Mouse (Mus musculus): ENCODE measurements around the gene Cfap58. TPM values are rescaled to one million over a fixed set of nuclear protein-coding genes. Genes with fewer than 3 reads are reported as not detected.
A peak's percentile ranks its signal among the peaks of the same experiment; 100 is the strongest.

Cfap58 gene
- total and polyA plus RNA-seq, 3 experiments = 0.02 to 2.1 (median 1.9) TPM

DNA sequence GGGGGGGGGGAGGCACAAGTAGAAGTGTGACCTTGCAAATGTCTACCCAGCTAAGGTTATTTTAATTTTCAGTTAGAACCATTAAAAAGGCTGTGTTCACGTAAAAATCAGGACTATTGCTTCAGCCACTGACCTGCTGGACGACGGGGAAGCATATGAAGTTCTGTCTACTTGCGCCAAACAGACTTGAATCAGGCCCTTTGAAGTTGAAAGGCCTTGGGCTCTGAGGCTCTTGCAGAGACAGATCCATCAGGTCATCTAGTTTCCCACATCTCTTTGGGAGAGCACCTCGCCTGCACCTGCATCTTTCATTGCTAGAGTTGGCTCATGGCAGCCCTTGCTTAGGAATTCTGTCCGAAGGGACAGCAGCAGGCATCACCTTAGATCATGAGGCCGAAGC, 24.1 kb upstream of the Cfap58 start:
- peaks cover 13% of the 10 kb centered on the region for H3K4me1 ChIP-seq (ENCODE audit: control insufficient read depth, insufficient read depth, low read length)
- TF ChIP-seq POLR2A (IDR thresholded peaks at IDR 0.05; ENCODE audit: insufficient read depth, low read depth, low read length) (no peak), CTCF (IDR thresholded peaks at IDR 0.05) (no peak), EP300 (IDR thresholded peaks at IDR 0.05; ENCODE audit: insufficient read depth, low read depth, low read length) (no peak)
- H3K79me2 ChIP-seq (replicated peaks; ENCODE audit: control insufficient read depth, insufficient read depth, low read length) = no peaks in the 10 kb centered on the region
- H3K36me3 ChIP-seq (ENCODE audit: control insufficient read depth, insufficient read depth, low read length) = no peaks in the 10 kb centered on the region
- intact Hi-C loops (cut with DNase I) = no loop called here
- DNase-seq = no peak
- no peak overlapping the region for H3K9ac ChIP-seq (ENCODE audit: low read depth, low read length)
- H3K27me3 ChIP-seq (ENCODE audit: control insufficient read depth, insufficient read depth, low read length) = no peaks in the 10 kb centered on the region
- WGBS = 95% methylated on average over 7 of the region's 7 CpGs
- H3K27ac ChIP-seq = no peak overlapping the region
- H3K4me3 ChIP-seq = no peak overlapping the region

DNA sequence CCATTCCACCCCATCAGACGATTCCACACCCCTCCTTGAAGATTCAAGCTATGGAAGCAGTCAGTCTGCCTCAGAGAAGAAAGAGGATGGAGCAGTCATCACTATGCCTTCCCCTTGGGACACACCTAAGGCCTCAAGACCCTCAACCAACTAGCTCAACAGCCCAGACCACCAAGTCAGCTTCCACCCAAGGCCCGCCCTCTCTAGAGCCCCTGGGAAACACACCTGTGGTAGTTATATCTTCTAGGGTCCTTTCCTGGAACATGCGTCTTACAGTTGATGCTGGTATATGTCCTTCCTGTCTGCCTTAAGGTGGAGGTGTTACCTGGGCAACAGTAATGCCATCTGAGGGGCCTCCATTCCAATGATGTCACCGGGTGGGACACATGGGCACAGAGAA, 23.3 kb upstream of the Cfap58 start:
- Histone ChIP-seq H3K9ac (ENCODE audit: low read depth, low read length) (no peak overlapping the region), H3K4me1 (ENCODE audit: control insufficient read depth, insufficient read depth, low read length) (peaks cover 13% of the 10 kb centered on the region), H3K79me2 (replicated peaks; ENCODE audit: control insufficient read depth, insufficient read depth, low read length) (no peaks in the 10 kb centered on the region; the same call in 1 of the 2 replicates), H3K36me3 (ENCODE audit: control insufficient read depth, insufficient read depth, low read length) (no peaks in the 10 kb centered on the region), H3K27ac (no peak overlapping the region), H3K27me3 (ENCODE audit: control insufficient read depth, insufficient read depth, low read length) (no peaks in the 10 kb centered on the region), H3K4me3 (no peak overlapping the region)
- TF ChIP-seq CTCF (IDR thresholded peaks at IDR 0.05) (no peak), EP300 (IDR thresholded peaks at IDR 0.05; ENCODE audit: insufficient read depth, low read depth, low read length) (no peak), POLR2A (IDR thresholded peaks at IDR 0.05; ENCODE audit: insufficient read depth, low read depth, low read length) (no peak)
- 94% methylated on average over 4 of the region's 4 CpGs for WGBS
- no peak for DNase-seq
- intact Hi-C loops (cut with DNase I) = no loop called here

DNA sequence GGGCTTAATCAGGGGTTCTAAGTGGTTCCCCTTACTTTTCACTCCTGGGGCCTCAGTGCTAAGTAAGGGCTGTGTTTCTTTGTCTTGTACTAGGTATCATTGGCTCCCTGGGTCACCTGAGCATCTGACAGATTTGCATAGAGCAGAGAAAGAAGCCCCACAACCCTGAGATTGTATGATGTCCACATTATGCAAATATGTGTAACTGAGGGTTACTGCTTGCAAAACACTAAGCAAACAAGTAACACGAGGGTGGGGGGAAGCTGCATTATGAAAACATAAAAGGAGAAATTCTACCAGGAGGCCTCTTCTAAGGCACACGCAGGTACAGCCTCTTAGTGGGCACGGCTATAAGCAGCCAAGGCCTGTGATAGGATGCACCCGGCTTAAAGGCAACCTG, 22.2 kb upstream of the Cfap58 start:
- WGBS = 81% methylated on average over 4 of the region's 4 CpGs
- Histone ChIP-seq H3K36me3 (ENCODE audit: control insufficient read depth, insufficient read depth, low read length) (no peaks in the 10 kb centered on the region), H3K79me2 (replicated peaks; ENCODE audit: control insufficient read depth, insufficient read depth, low read length) (no peaks in the 10 kb centered on the region; the same call in 1 of the 2 replicates), H3K27me3 (ENCODE audit: control insufficient read depth, insufficient read depth, low read length) (no peaks in the 10 kb centered on the region), H3K4me3 (no peak overlapping the region), H3K4me1 (ENCODE audit: control insufficient read depth, insufficient read depth, low read length) (peaks cover 8% of the 10 kb centered on the region), H3K27ac (no peak overlapping the region), H3K9ac (ENCODE audit: low read depth, low read length) (no peak overlapping the region)
- intact Hi-C loops (cut with DNase I) = no loop called here
- no peak for DNase-seq
- TF ChIP-seq EP300 (IDR thresholded peaks at IDR 0.05; ENCODE audit: insufficient read depth, low read depth, low read length) (no peak), CTCF (IDR thresholded peaks at IDR 0.05) (no peak), POLR2A (IDR thresholded peaks at IDR 0.05; ENCODE audit: insufficient read depth, low read depth, low read length) (no peak)

DNA sequence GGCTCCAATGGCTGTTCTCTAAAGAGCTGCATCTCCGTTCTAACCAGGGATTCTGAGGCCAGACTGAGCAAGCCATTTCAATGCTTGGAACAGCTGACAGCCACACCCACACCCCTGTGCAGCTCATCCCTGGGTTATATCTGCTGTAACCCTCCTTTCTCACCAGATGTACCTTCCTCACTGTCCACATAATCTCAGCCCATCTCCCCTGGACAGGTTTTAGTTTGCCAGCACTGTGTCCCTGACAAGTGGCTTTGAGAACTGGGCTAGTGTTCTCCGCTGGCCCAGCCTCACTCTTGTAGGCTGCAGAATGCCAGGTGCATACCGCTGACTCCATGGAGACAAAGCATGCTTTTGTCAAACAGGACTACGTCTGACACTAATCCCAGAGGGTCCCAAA, 20.1 kb upstream of the Cfap58 start:
- H3K27me3 ChIP-seq (ENCODE audit: control insufficient read depth, insufficient read depth, low read length) = no peaks in the 10 kb centered on the region
- no peaks in the 10 kb centered on the region for H3K36me3 ChIP-seq (ENCODE audit: control insufficient read depth, insufficient read depth, low read length)
- intact Hi-C loops (cut with DNase I) = no loop called here
- H3K4me3 ChIP-seq = no peak overlapping the region; the same call in 1 of the 2 replicates
- WGBS = 44% methylated on average over 4 of the region's 4 CpGs
- no peaks in the 10 kb centered on the region; the same call in 1 of the 2 replicates for H3K79me2 ChIP-seq (replicated peaks; ENCODE audit: control insufficient read depth, insufficient read depth, low read length)
- no peak overlapping the region for H3K9ac ChIP-seq (ENCODE audit: low read depth, low read length)
- no peak for DNase-seq
- H3K27ac ChIP-seq = no peak overlapping the region; the same call in 1 of the 2 replicates
- TF ChIP-seq POLR2A (IDR thresholded peaks at IDR 0.05; ENCODE audit: insufficient read depth, low read depth, low read length) = no peak
- TF ChIP-seq CTCF (IDR thresholded peaks at IDR 0.05) = no peak
- TF ChIP-seq EP300 (IDR thresholded peaks at IDR 0.05; ENCODE audit: insufficient read depth, low read depth, low read length) = no peak
- H3K4me1 ChIP-seq (ENCODE audit: control insufficient read depth, insufficient read depth, low read length) = peaks cover 6% of the 10 kb centered on the region

DNA sequence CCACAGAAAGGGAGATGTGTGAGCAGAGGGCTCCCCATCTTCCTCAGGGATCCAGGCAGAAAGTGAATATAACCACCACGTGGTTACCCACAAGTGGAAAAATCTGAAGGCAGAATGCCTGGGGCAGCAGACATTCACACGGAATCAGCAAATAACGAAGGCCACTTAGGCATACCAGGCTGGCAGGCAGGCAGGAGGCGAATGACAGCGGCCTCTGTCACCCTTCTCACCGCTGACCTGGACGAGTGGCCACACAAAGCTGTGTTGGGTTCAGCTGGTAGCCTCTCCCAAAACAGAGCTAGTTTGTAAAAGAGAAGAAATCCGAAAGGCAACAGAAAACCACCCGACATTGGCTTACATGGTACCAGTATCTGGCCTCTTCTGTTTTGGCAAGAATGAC, 19.5 kb upstream of the Cfap58 start:
- peak; percentile 43 to 44 for DNase-seq
- Histone ChIP-seq H3K27me3 (ENCODE audit: control insufficient read depth, insufficient read depth, low read length) (no peaks in the 10 kb centered on the region), H3K4me1 (ENCODE audit: control insufficient read depth, insufficient read depth, low read length) (peaks cover 6% of the 10 kb centered on the region)

DNA sequence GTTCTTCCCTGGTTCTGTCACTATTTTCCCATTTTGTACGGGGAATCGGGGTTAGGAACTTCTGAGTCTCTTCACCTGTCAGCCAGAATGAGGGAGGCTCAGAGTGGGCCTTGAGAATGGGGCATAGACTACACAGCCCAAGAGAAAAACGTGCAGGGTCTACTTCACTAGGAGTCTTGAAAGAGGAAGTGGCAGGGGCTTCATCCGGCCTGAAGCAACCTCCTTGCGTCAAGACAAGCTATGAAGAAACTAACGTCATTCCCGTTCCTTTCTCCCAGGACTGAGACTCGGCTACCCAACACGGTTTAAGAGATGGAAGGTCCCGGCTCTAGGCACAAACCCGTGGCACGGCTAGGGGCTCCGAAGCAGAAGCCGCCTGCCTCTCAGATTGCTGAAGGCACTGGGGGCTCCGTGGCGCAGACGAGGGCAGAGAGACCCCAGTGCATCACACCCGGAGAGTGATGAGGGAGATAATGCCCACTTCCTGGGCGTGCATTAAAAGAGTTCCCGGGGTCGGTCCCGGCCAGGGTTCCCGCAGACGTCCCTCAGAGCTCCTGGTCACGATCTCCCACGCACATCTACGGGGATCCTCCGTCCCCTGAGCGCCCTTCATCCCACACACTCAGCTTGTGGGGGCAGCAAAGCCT, 18.9 kb upstream of the Cfap58 start:
- H3K9ac ChIP-seq (ENCODE audit: low read depth, low read length) = peak overlapping the region; percentile 96
- no peak for DNase-seq
- intact Hi-C loops (cut with DNase I) = loop anchor here (1.0 kb wide), 1 partner anchor 31 kb away; no protein-coding TSS in a partner anchor
- WGBS = under 1% methylated on average over 29 of the region's 29 CpGs
- H3K4me3 ChIP-seq = peak overlapping the region; percentile 86
- H3K27me3 ChIP-seq (ENCODE audit: control insufficient read depth, insufficient read depth, low read length) = no peaks in the 10 kb centered on the region
- H3K4me1 ChIP-seq (ENCODE audit: control insufficient read depth, insufficient read depth, low read length) = peaks cover 6% of the 10 kb centered on the region
- no peaks in the 10 kb centered on the region for H3K36me3 ChIP-seq (ENCODE audit: control insufficient read depth, insufficient read depth, low read length)
- H3K27ac ChIP-seq = peak overlapping the region; percentile 95
- H3K79me2 ChIP-seq (replicated peaks; ENCODE audit: control insufficient read depth, insufficient read depth, low read length) = no peaks in the 10 kb centered on the region; the same call in 1 of the 2 replicates
- TF ChIP-seq POLR2A (IDR thresholded peaks at IDR 0.05; ENCODE audit: insufficient read depth, low read depth, low read length) = 0 out of 2 replicates have a peak, but pooled peaks have one; percentile 9
- no peak for TF ChIP-seq CTCF (IDR thresholded peaks at IDR 0.05)

More for the DNA sequence above, 19.5 kb upstream of the Cfap58 start:
- intact Hi-C loops (cut with DNase I) = loop anchor here (1.0 kb wide), 1 partner anchor 31 kb away; no protein-coding TSS in a partner anchor
- 13% methylated on average over 9 of the region's 9 CpGs for WGBS
- Histone ChIP-seq H3K79me2 (replicated peaks; ENCODE audit: control insufficient read depth, insufficient read depth, low read length) (no peaks in the 10 kb centered on the region; the same call in 1 of the 2 replicates), H3K9ac (ENCODE audit: low read depth, low read length) (peak overlapping the region; percentile 96), H3K36me3 (ENCODE audit: control insufficient read depth, insufficient read depth, low read length) (no peaks in the 10 kb centered on the region), H3K27ac (peak overlapping the region; percentile 95), H3K4me3 (peak overlapping the region; percentile 86)
- TF ChIP-seq POLR2A (IDR thresholded peaks at IDR 0.05; ENCODE audit: insufficient read depth, low read depth, low read length) (no peak), EP300 (IDR thresholded peaks at IDR 0.05; ENCODE audit: insufficient read depth, low read depth, low read length) (no peak), CTCF (IDR thresholded peaks at IDR 0.05) (no peak)
